Mouse (Mus musculus) thymus, postnatal 14 days (tissue): Measurements from ENCODE around the gene Vmn1r66.
"Not testable (repeated sequence)": the region's sequence is repeated elsewhere in the genome, so short reads cannot be mapped to it uniquely, and the experiment has no call there.

ENCODE experiments used
- DNase-seq: peaks from one replicate; pipeline ENCODE4 v3.0.0; 2021

Vmn1r66 gene

DNA sequence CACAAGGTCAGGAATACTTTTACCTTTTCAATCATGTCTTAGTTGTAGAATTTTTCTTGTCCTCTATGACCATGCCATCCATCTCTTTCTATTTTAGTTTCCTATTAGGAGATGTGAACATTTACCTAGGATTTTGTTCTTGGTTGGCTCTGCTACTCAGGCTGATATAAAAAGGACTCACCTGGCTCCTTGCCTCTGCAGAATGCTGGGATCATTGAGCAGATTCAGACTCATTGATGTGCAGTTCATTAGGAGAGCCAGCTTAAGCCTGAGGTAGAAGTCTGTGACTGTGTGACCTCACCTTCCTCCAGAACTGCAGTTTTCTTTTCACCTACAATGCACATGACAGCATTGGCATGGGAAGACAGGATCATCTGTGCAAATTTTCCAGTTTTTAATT, at the start of gene Vmn1r66:
Gene Vmn1r66 (minus strand): TSS at position 101 of the 400 bp plus-strand sequence.
- DNase-seq: no peak

GRCm38 (mm10) chr7:10325462-10325861, 47.7 kb upstream of the Vmn1r66 start:
- DNase-seq: not testable (repeated sequence)

GRCm38 (mm10) chr7:10252075-10252474, 25.7 kb downstream of the Vmn1r66 start:
- no peak for DNase-seq

DNA sequence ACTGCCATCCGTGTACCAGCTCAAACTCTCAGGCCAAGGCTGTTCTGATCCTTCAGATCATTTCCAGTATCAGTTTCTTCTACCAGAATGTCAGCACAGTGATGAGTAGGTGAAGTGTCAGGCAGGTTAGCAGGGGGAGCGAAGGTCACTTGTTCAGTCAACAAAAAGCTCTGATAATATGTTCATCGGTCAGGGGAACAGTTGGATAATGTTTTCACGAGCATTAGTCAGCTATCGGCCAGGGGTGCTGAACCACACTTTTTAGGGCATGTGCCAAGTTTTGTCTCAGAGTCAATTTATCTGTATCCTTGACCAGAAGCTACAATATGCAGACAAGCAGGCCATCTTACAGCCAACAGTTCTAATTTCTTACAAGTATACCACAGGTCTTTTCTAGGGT, 28.7 kb downstream of the Vmn1r66 start:
- DNase-seq: no peak
